Mouse (Mus musculus) myocyte (in vitro differentiated cells): ENCODE results near the gene Lbhd2. TPM values are rescaled to one million over a fixed set of nuclear protein-coding genes. Genes with fewer than 3 reads are reported as not detected.

ENCODE experiments used
- H3K27me3 ChIP-seq: one replicate; pipeline ENCODE4 v1.6.1; 2011; ENCODE audit not compliant: control insufficient read depth, insufficient read depth, insufficient read length
- H3K36me3 ChIP-seq: one replicate; pipeline ENCODE4 v1.6.1; 2011; ENCODE audit not compliant: control insufficient read depth, insufficient read depth
- H3K4me2 ChIP-seq: one replicate; pipeline ENCODE4 v1.6.1; 2011; ENCODE audit warnings: low read depth, control low read depth
- H3K4me3 ChIP-seq: one replicate; pipeline ENCODE4 v1.5.1; 2011; ENCODE audit warnings: mild to moderate bottlenecking, control low read depth, moderate library complexity
- H3K79me2 ChIP-seq: one replicate; pipeline ENCODE4 v1.6.1; 2011; ENCODE audit not compliant: control insufficient read depth, insufficient read depth
- H3ac ChIP-seq: one replicate; pipeline ENCODE4 v1.6.1; 2011; ENCODE audit not compliant: control insufficient read depth, insufficient read length
- CEBPB ChIP-seq: IDR thresholded peaks from 2 replicates; pipeline ENCODE4 v1.6.1; 2011; ENCODE audit warnings: mild to moderate bottlenecking, moderate library complexity; ENCODE audit not compliant: poor library complexity, insufficient read depth, severe bottlenecking
- E2F4 ChIP-seq: IDR thresholded peaks from one replicate; pipeline ENCODE4 v1.6.1; 2011; ENCODE audit warnings: mild to moderate bottlenecking, control low read depth, moderate library complexity; ENCODE audit not compliant: insufficient read depth
- MAX ChIP-seq: IDR thresholded peaks from one replicate; pipeline ENCODE4 v1.6.1; 2011; ENCODE audit warnings: low read depth, mild to moderate bottlenecking, control low read depth
- MYOD1 ChIP-seq, 3 experiments: IDR thresholded peaks; one replicate each; pipeline ENCODE4 v1.6.1; 2011; ENCODE audit warnings: control low read depth in 2 of 3, low read depth in 2 of 3, mild to moderate bottlenecking in 2 of 3, moderate library complexity in 1 of 3; ENCODE audit not compliant: insufficient read length in 2 of 3, control insufficient read depth in 1 of 3
- MYOG ChIP-seq, 3 experiments: IDR thresholded peaks; one replicate each; pipeline ENCODE4 v1.6.1; 2011; ENCODE audit warnings: control low read depth in 2 of 3, low read depth in 2 of 3, mild to moderate bottlenecking in 2 of 3; ENCODE audit not compliant: insufficient read length in 2 of 3, control insufficient read depth in 1 of 3, insufficient read depth in 1 of 3
- POLR2A ChIP-seq: IDR thresholded peaks from one replicate; pipeline ENCODE4 v1.6.1; 2011; ENCODE audit warnings: low read depth, mild to moderate bottlenecking, control low read depth, moderate library complexity; ENCODE audit not compliant: insufficient read length
- POLR2AphosphoS2 ChIP-seq: IDR thresholded peaks from one replicate; pipeline ENCODE4 v1.6.1; 2011; ENCODE audit warnings: low read depth, control low read depth; ENCODE audit not compliant: insufficient read length
- REST ChIP-seq: IDR thresholded peaks from one replicate; pipeline ENCODE4 v1.6.1; 2011; ENCODE audit warnings: mild to moderate bottlenecking, control low read depth, moderate library complexity; ENCODE audit not compliant: insufficient read depth, insufficient read length
- SRF ChIP-seq: IDR thresholded peaks from one replicate; pipeline ENCODE4 v1.6.1; 2011; ENCODE audit warnings: low read depth; ENCODE audit not compliant: control insufficient read depth, insufficient read length
- TCF12 ChIP-seq: IDR thresholded peaks from one replicate; pipeline ENCODE4 v1.6.1; 2011; ENCODE audit warnings: mild to moderate bottlenecking, control low read depth; ENCODE audit not compliant: poor library complexity, insufficient read depth, severe bottlenecking
- TCF3 ChIP-seq: IDR thresholded peaks from one replicate; pipeline ENCODE4 v1.6.1; 2011; ENCODE audit warnings: low read depth, control low read depth; ENCODE audit not compliant: insufficient read length
- USF1 ChIP-seq: IDR thresholded peaks from one replicate; pipeline ENCODE4 v1.6.1; 2011; ENCODE audit warnings: low read depth, mild to moderate bottlenecking, control low read depth, moderate library complexity
- polyA plus RNA-seq: library from polyadenylated mRNA; unstranded; fragments of >200 nt; fragmentation: generic; extraction: Trizol; gene quantifications from one replicate; pipeline ENCODE4 v1.2.1, GENCODE M21; 2012; ENCODE audit warnings: missing spikeins

The Lbhd2 gene
- polyA plus RNA-seq, 1 experiment: not detected

GRCm38 (mm10) chr12:111422852-111423251 lies 16.2 kb downstream of the Lbhd2 start:
- Histone ChIP-seq H3K36me3 (no peaks in the 10 kb centered on the region), H3K79me2 (no peaks in the 10 kb centered on the region), H3K4me3 (no peak overlapping the region), H3ac (no peak overlapping the region), H3K27me3 (no peaks in the 10 kb centered on the region), H3K4me2 (no peak overlapping the region)
- TF ChIP-seq E2F4: no peak
- no peak for TF ChIP-seq MYOG (IDR thresholded peaks at IDR 0.05; ENCODE audit: control insufficient read depth in 1 of 3, insufficient read depth in 1 of 3, insufficient read length in 2 of 3, low read depth in 2 of 3)
- TF ChIP-seq POLR2AphosphoS2: no peak
- TF ChIP-seq TCF3: no peak
- TF ChIP-seq CEBPB: no peak
- TF ChIP-seq USF1: no peak
- TF ChIP-seq SRF: no peak
- TF ChIP-seq TCF12: no peak
- no peak for TF ChIP-seq MYOD1 (IDR thresholded peaks at IDR 0.05; ENCODE audit: control insufficient read depth in 1 of 3, insufficient read length in 2 of 3, low read depth in 2 of 3)
- TF ChIP-seq POLR2A: no peak
- TF ChIP-seq MAX: no peak
- no peak for TF ChIP-seq REST

DNA sequence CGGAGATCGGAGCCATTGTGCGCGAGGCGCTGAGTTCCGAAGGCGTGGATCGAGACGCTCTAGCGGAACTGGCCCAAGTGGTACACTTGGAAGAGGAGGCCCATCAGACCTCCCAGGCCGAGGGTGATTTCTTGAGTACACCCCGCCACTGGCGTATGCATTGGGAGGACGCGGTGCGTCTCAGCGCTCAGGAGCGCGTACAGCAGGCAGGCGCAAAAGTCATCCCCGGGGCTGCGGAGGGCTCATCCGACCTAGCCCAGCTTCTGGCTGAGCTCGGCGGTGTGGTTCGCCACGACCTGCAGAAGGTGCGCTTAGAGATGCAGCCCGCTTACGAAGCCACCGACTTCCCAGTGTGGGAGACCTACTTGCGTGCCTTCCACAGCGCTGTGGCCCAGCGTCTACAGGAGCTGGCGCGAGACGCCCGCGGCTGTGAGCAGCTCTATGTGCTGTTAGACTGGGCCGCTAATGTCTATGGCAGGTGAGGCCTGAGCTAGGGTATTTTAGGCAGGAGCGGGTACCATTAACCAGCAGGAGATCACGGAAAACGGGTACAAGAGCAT lies 17.0 kb downstream of the Lbhd2 start:
- TF ChIP-seq MYOD1 (IDR thresholded peaks at IDR 0.05; ENCODE audit: control insufficient read depth in 1 of 3, insufficient read length in 2 of 3, low read depth in 2 of 3): no peak
- no peak for TF ChIP-seq USF1
- no peak for TF ChIP-seq E2F4
- no peak for TF ChIP-seq CEBPB
- TF ChIP-seq MYOG (IDR thresholded peaks at IDR 0.05; ENCODE audit: control insufficient read depth in 1 of 3, insufficient read depth in 1 of 3, insufficient read length in 2 of 3, low read depth in 2 of 3): no peak
- no peak for TF ChIP-seq MAX
- no peak for TF ChIP-seq POLR2AphosphoS2
- TF ChIP-seq TCF3: no peak
- no peak for TF ChIP-seq POLR2A
- no peak for TF ChIP-seq SRF
- H3K27me3 ChIP-seq: no peaks in the 10 kb centered on the region
- no peaks in the 10 kb centered on the region for H3K36me3 ChIP-seq
- no peaks in the 10 kb centered on the region for H3K79me2 ChIP-seq
- H3ac ChIP-seq: no peak overlapping the region
- no peak overlapping the region for H3K4me3 ChIP-seq
- H3K4me2 ChIP-seq: no peak overlapping the region

- no peaks in the 10 kb centered on the region for H3K36me3 ChIP-seq
- no peak overlapping the region for H3K4me3 ChIP-seq
- no peak overlapping the region for H3ac ChIP-seq
- TF ChIP-seq TCF3 (no peak), CEBPB (no peak), SRF (no peak), E2F4 (no peak), USF1 (no peak), MYOD1 (IDR thresholded peaks at IDR 0.05; ENCODE audit: control insufficient read depth in 1 of 3, insufficient read length in 2 of 3, low read depth in 2 of 3) (no peak), MYOG (IDR thresholded peaks at IDR 0.05; ENCODE audit: control insufficient read depth in 1 of 3, insufficient read depth in 1 of 3, insufficient read length in 2 of 3, low read depth in 2 of 3) (no peak), TCF12 (no peak), MAX (no peak), POLR2A (no peak), REST (no peak), POLR2AphosphoS2 (no peak)
- H3K79me2 ChIP-seq: no peaks in the 10 kb centered on the region
- no peak overlapping the region for H3K4me2 ChIP-seq
- H3K27me3 ChIP-seq: no peaks in the 10 kb centered on the region
These were observed 17.9 kb downstream of the Lbhd2 start for GRCm38 (mm10) chr12:111424547-111424946.

DNA sequence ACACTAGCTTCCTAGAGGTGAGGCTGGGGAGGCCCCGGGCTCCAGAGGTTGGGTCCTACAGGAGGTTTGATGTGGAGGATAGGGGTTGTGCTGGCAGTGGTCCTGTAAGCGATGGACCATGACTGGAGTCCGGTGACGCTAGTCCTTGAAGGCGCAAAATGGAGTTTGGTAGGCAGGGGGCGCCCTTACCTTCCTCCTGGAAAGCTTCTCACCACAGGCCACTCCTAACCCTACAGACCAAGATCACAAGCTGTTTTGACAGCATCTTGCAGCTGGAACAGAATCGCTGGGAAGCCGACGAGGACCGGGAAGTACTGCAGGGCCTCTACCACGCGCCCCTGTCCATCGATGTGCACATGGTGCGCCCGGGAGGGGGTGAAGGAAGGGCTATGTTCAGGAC lies 18.6 kb downstream of the Lbhd2 start:
- Histone ChIP-seq H3K4me2 (peak overlapping the region; percentile 78), H3K36me3 (no peaks in the 10 kb centered on the region), H3K27me3 (no peaks in the 10 kb centered on the region), H3K79me2 (no peaks in the 10 kb centered on the region), H3K4me3 (no peak overlapping the region), H3ac (no peak overlapping the region)
- TF ChIP-seq POLR2A: no peak
- TF ChIP-seq TCF3: no peak
- TF ChIP-seq SRF: no peak
- no peak for TF ChIP-seq TCF12
- no peak for TF ChIP-seq E2F4
- TF ChIP-seq MYOG (IDR thresholded peaks at IDR 0.05; ENCODE audit: control insufficient read depth in 1 of 3, insufficient read depth in 1 of 3, insufficient read length in 2 of 3, low read depth in 2 of 3): no peak
- no peak for TF ChIP-seq MYOD1 (IDR thresholded peaks at IDR 0.05; ENCODE audit: control insufficient read depth in 1 of 3, insufficient read length in 2 of 3, low read depth in 2 of 3)
- no peak for TF ChIP-seq CEBPB
- no peak for TF ChIP-seq USF1
- no peak for TF ChIP-seq POLR2AphosphoS2
- TF ChIP-seq REST: no peak
- no peak for TF ChIP-seq MAX
